Mouse (Mus musculus): ENCODE measurements around the gene Tefm.

Gene Tefm

GRCm38 (mm10) chr11:80088917-80089816 is 52.8 kb downstream of the Tefm start, which contains the start of gene Atad5:
Gene Atad5 (plus strand): TSS chr11:80089400.
- DNase-seq: peak; percentile 82

DNA sequence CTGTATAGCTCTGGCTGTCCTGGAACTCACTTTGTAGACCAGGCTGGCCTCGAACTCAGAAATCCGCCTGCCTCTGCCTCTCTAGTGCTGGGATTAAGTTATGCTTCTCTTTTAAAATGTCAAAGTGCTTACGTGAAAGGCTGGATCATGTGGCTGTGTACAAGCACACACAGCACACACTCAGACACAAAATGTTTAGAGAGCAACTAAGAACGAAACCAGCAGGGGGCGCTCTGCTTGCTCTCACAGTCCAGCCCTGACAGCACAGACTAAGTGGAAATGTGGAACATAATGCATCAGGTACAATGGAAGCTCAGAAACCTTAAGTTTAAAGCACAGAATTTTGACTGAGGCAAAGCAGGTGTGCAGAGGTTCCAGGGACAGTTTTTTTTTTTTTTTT is 55.1 kb downstream of the Tefm start:
- DNase-seq: peak; percentile 75

Data from cerebellum, adult 9-11 months (tissue).